Mouse (Mus musculus) left cerebral cortex, adult 8-10 months (tissue): ENCODE measurements around the gene Adh6b. TPM values are rescaled to one million over a fixed set of nuclear protein-coding genes. Genes with fewer than 3 reads are reported as not detected.
"Not testable (repeated sequence)": the region's sequence is repeated elsewhere in the genome, so short reads cannot be mapped to it uniquely, and the experiment has no call there.

Source experiments
- DNase-seq, 2 experiments: peaks; one replicate each; pipeline ENCODE4 v3.0.0; 2022; ENCODE audit warnings: low spot score in 2 of 2
- total RNA-seq, 4 experiments: library from RNA; stranded (reverse); gene quantifications; 2 replicates each; pipeline ENCODE4 v1.2.4; 2022

The Adh6b gene
- total RNA-seq, 4 experiments from 2014 or later, result not detected

DNA sequence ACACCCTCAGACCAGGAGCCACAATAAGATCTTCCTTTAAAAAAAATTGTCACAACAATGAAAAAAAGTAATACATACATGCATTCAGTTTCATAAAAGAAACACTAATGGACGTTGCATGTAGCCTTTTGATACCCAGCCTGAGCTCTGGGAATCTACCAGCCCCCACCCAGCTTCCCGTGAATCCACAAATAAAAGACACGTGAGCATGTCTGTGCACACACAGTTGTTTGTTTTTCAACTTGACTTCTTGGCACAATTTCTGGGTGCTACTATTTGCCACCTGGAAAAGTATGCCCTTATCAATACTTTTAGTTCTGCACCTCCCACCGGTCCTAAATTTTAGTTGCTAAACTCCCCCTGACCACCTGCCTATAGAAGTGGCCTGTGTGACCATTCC lies 19.1 kb downstream of the Adh6b start:
- no peak for DNase-seq

- DNase-seq, result no peak
These were observed 21.3 kb downstream of the Adh6b start for GRCm38 (mm10) chr3:138362920-138363319.

DNA sequence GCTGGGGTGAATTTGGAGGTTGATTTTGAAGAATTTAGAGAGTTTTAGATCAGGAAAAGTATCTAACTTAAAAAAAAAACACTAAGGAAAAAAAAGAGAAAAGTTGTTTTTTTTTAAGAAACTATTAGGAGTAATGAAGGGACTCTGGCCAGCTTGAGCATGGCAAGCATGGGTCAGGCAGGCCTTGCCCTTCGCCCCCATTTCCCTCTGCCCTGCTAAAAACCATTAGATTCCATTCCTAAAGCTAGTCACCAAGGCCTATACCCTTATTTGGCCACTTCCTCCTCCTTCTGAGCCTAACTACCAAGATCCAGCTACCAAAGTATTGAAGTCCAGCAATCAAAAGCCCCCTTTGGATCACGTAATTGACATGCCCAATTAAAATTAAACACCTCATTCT lies 24.6 kb downstream of the Adh6b start:
- no peak for DNase-seq

DNA sequence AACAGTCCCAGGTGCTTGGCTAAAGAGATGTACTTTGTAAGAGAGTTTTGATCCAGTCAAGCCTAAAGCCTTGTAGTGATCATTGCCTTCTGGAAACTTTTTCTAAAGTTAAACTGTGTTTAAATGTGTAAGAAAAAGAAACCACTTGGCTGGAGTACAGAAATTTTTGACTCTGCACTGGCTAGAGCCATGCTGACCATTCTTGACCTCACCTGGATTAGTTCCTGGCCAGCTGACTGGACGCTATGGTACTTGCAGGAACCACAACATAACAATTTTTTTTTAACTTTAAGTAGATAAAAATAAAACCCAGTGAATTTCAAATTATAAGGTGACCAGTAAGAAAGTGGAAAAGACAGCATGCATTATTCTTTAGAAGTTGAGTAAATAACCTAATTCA lies 28.0 kb downstream of the Adh6b start:
- DNase-seq, result no peak

- not testable (repeated sequence) for DNase-seq
These were observed 28.7 kb downstream of the Adh6b start for GRCm38 (mm10) chr3:138370289-138370688.

GRCm38 (mm10) chr3:138373920-138374319 lies 32.3 kb downstream of the Adh6b start:
- no peak for DNase-seq

DNA sequence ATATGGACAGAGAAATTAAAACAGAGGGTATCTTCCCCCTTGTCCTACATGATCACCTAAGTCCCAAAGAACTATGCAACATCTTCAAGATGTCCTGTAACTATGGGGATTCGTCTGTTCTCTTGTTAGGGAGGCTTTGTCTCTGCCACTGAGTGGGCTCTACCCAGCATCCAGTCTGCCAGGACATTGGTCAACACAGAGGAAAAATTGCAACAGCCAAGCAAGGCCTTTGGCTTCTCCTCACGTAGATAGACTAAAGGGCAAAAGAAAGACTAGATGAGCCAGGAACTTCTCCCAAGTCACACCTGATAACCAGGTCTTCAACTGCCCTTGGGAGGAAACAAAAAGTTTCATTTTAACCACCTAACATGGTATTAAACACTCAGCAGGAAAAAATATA lies 33.6 kb downstream of the Adh6b start:
- DNase-seq, result no peak

GRCm38 (mm10) chr3:138381133-138381532 lies 39.6 kb downstream of the Adh6b start:
- no peak for DNase-seq

- DNase-seq, result no peak
These were observed 45.6 kb downstream of the Adh6b start for GRCm38 (mm10) chr3:138387155-138387554.

DNA sequence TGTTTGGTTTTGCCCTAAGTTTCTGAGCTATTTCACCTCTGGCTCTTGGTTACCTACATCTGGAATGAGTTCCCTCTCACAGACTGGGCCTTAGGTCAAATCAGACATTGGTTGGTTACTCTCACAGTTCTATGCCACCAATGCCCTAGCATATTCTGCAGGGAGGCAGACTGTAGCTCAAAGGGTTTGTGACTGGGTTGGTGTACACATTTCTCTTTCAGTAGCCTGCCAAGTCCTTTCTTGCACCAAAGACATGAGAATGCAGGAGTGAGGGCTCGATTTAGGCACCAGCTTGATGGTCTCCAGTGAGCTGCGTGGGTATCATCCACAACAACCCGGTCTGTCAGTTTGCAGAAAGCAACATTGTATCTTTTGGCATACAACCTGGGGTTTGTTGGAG lies 63.3 kb downstream of the Adh6b start:
- DNase-seq, result no peak

GRCm38 (mm10) chr3:138405341-138405740 lies 63.8 kb downstream of the Adh6b start:
- DNase-seq, result peak in 1 of 2 experiments; percentile 3

DNA sequence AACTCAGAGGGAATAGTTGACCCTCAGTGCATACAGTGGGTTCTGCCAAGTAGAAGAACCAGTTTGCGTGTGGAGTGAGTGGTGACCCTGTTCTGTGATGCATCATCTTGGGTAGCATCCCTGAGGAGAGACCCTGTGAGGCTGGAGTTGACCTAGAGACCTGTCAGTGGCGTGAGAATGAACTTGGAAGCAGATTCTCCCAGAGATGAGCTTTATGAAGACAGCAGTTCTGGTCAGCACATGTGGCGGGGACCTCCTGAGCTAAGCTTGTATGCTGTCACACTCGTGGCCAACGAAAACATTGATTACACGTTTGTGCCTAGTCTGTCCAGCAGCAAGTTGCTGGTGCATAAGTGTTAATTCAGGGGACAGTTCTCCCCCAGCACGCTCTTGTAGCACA lies 64.3 kb downstream of the Adh6b start:
- DNase-seq, result no peak

DNA sequence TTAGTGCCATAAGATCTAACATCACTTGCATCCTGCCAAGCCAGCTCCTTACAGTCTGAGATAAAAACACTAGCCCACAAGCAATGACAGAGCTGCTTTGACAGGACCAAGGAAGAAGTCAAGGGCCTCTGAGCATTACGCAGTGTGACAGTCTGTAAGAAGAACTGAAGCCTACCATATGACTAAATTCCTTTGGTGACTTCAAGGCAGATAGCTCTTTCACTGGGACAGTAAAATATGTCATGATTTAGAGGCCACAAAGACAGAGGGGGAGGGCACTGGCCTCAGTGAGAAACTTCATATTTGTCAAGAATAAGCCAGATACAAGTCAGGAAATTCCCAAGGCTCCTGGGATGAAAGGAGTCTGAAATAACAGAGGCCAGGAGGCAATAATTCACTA lies 66.3 kb downstream of the Adh6b start:
- DNase-seq, result no peak

Other genes with a start within 250 kb of the Adh6b start
- gene Trmt10a, start 198.3 kb upstream of the Adh6b start, total RNA-seq, result 1 to 10 TPM; 3.7 to 6.4 (median 4.7) TPM
- gene Mttp, start 196.8 kb upstream of the Adh6b start, total RNA-seq, result 1 to 10 TPM; 7.3 to 7.8 (median 7.8) TPM
- gene 4930579F01Rik, start 147.9 kb upstream of the Adh6b start, total RNA-seq, result not detected
- gene Adh7, start 124.0 kb upstream of the Adh6b start, total RNA-seq, result under 1 TPM in 3 of 4 experiments, not detected in 1; 0.18 to 0.33 (median 0.20) TPM
- 1 to 10 TPM in 3 of 4 experiments, under 1 TPM in 1; 0.84 to 1.8 (median 1.6) TPM for gene Adh1, start 80.8 kb upstream of the Adh6b start, total RNA-seq
- gene Adh6a, start 28.5 kb upstream of the Adh6b start, total RNA-seq, result not detected
- gene Adh4, start 73.7 kb downstream of the Adh6b start, total RNA-seq, result not detected
- gene Adh5, start 101.3 kb downstream of the Adh6b start, total RNA-seq, result 10 to 100 TPM; 63.2 to 73.5 (median 70.0) TPM
- 10 to 100 TPM; 36.4 to 41.4 (median 37.1) TPM for gene Metap1, start 147.7 kb downstream of the Adh6b start, total RNA-seq
- 100 to 1,000 TPM; 200 to 212 (median 205) TPM for gene Eif4e, start 184.4 kb downstream of the Adh6b start, total RNA-seq